Mouse (Mus musculus) gastrocnemius, postnatal 4 days (tissue): ENCODE measurements around the gene Gpa33. TPM values are rescaled to one million over a fixed set of nuclear protein-coding genes. Genes with fewer than 3 reads are reported as not detected.
A peak's percentile ranks its signal among the peaks of the same experiment; 100 is the strongest.

Experiments
- DNase-seq, 2 experiments: peaks; one replicate each; pipeline ENCODE4 v3.0.0; 2021 to 2022; ENCODE audit warnings: low spot score in 2 of 2, mixed read lengths in 2 of 2
- total RNA-seq, 2 experiments: library from RNA; stranded (reverse); gene quantifications; 2 replicates each; pipeline ENCODE4 v1.2.3; 2021

Gene Gpa33
- total RNA-seq, 2 experiments from 2014 or later, result not detected

DNA sequence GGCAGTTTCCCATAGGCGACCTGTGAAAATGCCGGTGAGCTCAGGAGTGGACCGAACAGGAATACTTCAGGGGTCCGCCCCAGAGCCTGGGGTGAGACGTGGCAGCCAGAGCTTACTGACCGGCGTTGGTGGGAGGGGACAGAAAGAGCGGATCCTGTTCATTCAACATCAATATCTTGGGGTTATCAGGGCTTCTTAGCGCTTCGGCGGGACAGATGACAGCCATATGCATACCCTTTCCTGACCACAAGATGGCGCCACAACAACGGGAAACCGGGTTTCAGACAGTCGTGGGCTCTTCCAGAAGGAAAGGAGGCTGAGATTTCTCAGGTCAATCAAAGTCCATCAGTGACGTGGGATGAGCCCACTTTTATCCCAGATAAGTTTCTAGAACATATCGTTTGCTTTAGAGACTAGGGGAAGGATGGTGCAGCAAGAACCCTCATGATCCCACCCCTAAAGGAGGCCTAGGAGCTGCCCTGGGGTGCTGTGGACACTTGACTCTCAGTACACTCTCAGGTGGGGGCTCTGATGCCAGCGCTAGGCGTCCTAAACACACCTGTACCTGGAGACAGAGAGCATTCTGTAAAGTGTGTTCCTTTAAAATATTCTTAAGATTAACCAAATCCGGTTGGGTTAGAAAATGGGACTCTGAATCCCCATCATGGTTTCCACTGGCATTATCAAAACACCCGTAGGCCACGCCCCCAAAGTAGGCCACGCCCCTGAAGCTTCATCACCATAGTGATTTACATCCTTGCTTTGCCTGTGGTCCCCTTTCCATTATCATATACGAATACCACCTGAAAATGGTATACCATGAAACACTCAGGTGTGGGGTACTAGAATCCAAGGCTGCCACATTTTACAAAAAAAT lies 30.8 kb downstream of the Gpa33 start:
- peak; percentile 45 to 69 for DNase-seq

DNA sequence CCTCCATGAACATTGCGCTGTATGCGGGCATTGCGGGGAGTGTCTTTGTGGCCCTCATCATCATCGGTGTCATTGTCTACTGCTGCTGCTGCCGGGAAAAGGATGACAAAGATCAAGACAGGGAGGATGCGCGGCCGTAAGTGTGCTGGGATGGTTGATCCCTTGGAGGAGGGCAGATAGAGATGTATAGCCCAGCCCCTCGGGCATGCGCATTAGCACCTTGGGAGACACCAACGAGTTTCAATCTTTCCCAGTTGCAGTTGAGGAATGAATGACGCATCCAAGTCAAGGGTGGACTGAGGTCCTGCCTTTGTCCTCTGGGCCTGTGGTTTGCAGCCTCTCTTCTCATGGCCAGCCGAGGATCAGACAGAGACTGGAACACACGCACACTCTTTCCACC lies 34.5 kb downstream of the Gpa33 start:
- no peak for DNase-seq

- no peak for DNase-seq
Observed at GRCm38 (mm10) chr1:166165159-166165558, 35.1 kb downstream of the Gpa33 start.

DNA sequence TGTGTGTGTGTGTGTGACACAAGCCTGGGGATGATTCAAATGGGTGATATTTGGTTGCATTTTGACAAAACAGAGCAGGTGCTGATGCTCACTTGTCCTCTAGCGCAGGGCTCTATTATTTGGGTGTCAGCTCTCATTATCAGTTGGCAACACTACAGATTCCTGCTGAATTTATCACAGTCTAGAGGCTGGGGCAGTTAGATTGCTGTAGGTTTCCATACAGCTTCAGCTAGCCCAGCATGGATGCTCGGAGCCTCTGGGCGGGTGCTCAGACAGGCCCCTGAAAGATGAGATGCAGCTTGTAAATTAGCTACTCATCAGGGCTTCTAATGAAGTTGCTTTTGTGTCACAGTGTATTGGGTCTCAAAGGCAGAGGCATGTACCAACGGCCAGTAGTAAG lies 37.4 kb downstream of the Gpa33 start:
- DNase-seq, result peak in 1 of 2 experiments; percentile 9

GRCm38 (mm10) chr1:166168017-166168416 lies 38.0 kb downstream of the Gpa33 start:
- DNase-seq, result no peak

- DNase-seq, result no peak
Observed at GRCm38 (mm10) chr1:166169713-166170112, 39.7 kb downstream of the Gpa33 start.

DNA sequence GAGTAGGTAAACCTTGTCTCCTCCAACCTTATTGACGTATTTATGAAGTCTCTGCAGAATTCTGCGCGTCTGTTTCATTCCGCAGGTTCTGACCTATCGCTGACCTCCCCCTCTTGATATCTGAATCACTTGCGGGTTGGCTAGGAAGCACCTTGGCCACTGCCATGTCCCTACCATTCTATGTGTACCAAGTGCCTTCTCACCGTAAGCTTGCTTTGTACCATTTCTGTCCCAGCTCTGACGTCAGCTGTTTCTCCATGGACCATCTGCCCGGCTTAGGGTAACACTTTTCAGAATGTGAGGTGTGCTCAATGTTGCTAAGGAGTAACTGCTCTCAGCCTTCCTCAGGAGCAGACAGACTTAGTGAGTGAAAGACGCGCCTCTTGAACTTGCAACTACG lies 40.8 kb downstream of the Gpa33 start:
- DNase-seq, result no peak

- DNase-seq, result no peak
Observed at GRCm38 (mm10) chr1:166172992-166173391, 43.0 kb downstream of the Gpa33 start.

GRCm38 (mm10) chr1:166173621-166174020 lies 43.6 kb downstream of the Gpa33 start:
- DNase-seq, result no peak

DNA sequence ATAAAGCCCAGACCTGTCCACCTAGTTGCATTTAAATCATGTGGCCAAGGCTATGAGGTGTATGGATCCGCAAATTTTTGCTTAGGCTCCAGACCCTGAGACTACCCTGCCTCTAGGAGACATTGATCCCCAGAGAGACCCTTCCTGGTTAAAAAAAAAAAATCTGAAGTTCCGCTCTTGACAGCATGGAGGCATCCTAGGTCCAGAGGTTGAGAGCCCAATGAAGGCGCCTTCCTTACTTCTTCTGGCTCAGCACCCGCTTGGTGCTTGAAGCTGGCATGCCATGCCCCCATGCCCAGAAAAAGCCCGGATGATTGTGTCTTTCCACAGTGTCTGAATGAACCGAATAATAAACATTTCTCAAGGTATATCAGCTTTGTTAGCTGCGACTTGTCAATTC lies 51.5 kb downstream of the Gpa33 start:
- DNase-seq, result no peak

GRCm38 (mm10) chr1:166182952-166183627 lies 53.1 kb downstream of the Gpa33 start:
- no peak for DNase-seq

DNA sequence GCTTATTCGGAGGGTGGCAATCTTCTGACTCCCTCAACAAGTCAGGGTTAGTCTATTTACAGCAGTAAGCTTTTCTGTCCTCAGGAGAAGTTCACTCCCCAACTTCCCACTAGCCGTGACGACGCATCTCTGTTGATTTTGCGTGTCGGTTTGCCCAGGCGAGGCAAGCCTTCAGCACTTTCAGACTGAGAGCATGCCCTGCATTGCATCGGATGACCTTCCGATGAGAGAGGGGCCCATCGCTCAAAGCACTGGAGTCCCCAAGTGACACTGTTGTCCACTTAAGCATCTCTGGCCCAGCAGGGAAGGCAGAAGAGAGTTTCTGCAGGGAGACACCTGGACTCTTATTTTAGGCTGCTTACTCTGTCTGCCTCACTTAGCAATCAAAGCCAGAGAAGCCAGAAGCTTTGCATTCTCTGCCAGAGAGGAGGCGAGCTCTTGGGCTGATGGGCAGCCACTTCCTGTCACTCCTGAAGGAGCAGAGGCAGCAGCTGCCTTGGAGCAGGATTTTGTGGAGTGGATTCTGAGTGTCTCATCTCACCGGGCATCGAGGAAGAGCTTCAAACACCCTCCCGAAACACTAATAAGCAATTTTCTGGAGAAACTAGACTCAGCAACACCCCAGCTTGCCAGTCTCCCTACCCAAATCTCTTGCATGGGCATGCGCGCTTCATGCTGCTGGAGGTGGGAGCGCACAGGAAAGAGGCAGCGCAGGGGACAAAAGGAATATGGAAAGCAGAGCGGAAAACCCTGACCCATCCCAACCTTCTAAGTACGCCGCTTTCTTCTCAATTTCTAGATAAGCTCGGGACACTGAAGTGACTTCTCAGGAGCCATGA lies 54.6 kb downstream of the Gpa33 start:
- DNase-seq, result no peak

- DNase-seq, result no peak
Observed at GRCm38 (mm10) chr1:166185357-166185756, 55.3 kb downstream of the Gpa33 start.

GRCm38 (mm10) chr1:166189821-166190220 lies 59.8 kb downstream of the Gpa33 start:
- no peak for DNase-seq

GRCm38 (mm10) chr1:166204171-166204570 lies 74.1 kb downstream of the Gpa33 start:
- no peak for DNase-seq

DNA sequence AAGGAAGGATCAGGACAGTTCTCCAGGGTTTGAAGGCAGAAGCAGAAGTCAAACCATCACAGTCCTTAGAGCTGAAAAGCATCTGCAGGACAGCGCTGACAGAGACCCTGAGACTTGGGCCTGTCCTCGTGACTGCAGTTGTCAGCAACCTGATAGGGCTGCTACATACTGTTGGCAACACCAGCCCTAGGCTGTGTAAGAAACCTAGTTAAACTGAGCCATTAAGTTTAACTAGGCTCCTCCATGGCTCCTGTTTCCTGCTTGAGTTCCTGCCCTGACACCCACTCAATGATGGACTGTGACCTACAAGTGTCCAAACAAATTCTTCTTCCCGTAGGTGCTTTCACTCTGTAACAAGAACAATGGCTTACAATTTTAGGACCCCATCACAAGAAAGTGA lies 75.1 kb downstream of the Gpa33 start:
- DNase-seq, result no peak

- DNase-seq, result no peak
Observed at GRCm38 (mm10) chr1:166209371-166209770, 79.3 kb downstream of the Gpa33 start.

GRCm38 (mm10) chr1:166214181-166214580 lies 84.1 kb downstream of the Gpa33 start:
- DNase-seq, result no peak
